Mouse (Mus musculus) embryonic facial prominence, embryonic 11.5 days (tissue): Measurements from ENCODE around the gene Acsm4. TPM values are rescaled to one million over a fixed set of nuclear protein-coding genes. Genes with fewer than 3 reads are reported as not detected.

Experiments used
- polyA plus RNA-seq: library from polyadenylated mRNA; unstranded; fragments of >200 nt; fragmentation: Nextera tagmentation; extraction: Ambion mirVana; gene quantifications from 2 replicates; pipeline ENCODE4 v1.2.1, GENCODE M21; 2014

Gene Acsm4
- polyA plus RNA-seq, 1 experiment from 2014 or later = 4.0 TPM

Other genes with a start within 250 kb of the Acsm4 start
- gene Gp2, start 230.7 kb upstream of the Acsm4 start, polyA plus RNA-seq = not detected in 2 replicates
- not detected in 2 replicates for gene Umod, start 210.7 kb upstream of the Acsm4 start, polyA plus RNA-seq
- gene Acsm5, start 170.6 kb upstream of the Acsm4 start, polyA plus RNA-seq = not detected in 2 replicates
- not detected in 2 replicates for gene Pdilt, start 166.5 kb upstream of the Acsm4 start, polyA plus RNA-seq
- gene Acsm2, start 135.7 kb upstream of the Acsm4 start, polyA plus RNA-seq = not detected in 2 replicates
- gene Acsm1, start 83.0 kb upstream of the Acsm4 start, polyA plus RNA-seq = not detected in 2 replicates
- gene Thumpd1, start 30.8 kb downstream of the Acsm4 start, polyA plus RNA-seq = 110 and 114 TPM in 2 replicates
- 0.21 TPM in 1 of 2 replicates, not detected in the other for gene Acsm3, start 70.9 kb downstream of the Acsm4 start, polyA plus RNA-seq
- gene Rexo5, start 104.0 kb downstream of the Acsm4 start, polyA plus RNA-seq = 24.1 and 32.2 TPM in 2 replicates
- gene Eri2, start 104.0 kb downstream of the Acsm4 start, polyA plus RNA-seq = 37.1 and 45.3 TPM in 2 replicates
- 11.0 and 12.3 TPM in 2 replicates for gene Lyrm1, start 205.8 kb downstream of the Acsm4 start, polyA plus RNA-seq
- gene Dcun1d3, start 206.3 kb downstream of the Acsm4 start, polyA plus RNA-seq = 9.9 and 11.0 TPM in 2 replicates